Mouse (Mus musculus): ENCODE data around the gene Il13ra1. TPM values are rescaled to one million over a fixed set of nuclear protein-coding genes. Genes with fewer than 3 reads are reported as not detected.

Il13ra1 gene
- total RNA-seq, 2 experiments from 2014 or later = 1.6 to 1.8 TPM

DNA sequence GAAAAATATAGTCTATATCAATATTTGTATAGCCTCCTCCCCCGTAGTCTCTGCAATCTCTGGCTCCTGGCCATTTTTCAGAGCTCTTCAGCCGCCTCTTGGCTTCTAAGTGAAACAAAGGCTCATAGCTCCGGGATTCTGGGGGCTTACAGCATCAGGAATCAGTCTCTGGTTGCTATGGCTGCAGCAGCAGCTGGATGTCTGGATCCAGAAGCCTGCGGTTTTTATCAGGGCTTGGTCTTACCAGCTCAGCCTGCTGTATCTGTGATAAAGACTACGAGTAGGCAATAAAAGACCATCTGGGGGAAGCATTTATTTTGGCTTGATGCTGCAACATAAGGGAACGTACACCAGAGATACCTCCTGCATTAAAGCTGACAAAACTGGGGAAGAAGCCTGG lies 82.0 kb downstream of the Il13ra1 start:
- no peak for DNase-seq
- intact Hi-C loops (cut with DNase I) = no loop called here

DNA sequence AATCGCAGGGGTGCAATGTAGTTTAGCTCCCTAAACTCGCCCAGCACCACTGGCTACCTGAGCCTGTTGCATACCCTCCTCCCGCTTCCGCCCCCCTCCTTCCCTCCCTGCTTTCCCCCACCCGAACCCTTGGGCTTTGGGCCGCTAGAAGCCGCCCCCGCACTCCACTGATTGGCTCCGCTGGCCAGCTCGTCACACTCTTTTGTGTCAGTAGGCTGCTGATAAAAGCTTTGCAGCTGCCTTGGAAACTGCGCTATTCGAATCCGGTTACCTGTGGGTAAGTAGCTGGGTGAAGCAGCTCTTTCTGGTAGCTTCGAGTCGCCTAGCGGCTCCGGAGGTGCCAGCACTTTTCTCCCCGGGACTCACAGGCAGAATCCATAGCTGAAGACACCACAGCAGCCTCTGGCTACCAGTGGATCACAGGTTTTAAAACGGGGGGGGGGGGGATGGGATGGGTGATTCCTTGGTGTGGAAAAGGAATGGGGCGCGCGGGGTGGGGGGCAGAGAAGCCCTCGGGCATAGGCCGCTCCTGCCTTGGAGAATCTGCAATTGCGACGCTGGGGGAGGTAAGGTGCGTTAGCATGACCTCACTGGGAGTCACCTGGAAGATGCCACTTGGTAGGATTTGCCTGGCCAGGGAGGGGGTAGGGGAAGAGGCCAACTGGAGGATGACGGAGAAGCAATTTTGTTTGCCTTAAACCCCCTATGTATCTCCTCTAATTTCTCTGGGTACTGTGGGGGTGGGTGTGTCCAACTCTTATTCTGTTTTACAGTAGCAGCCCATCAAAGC lies 84.0 kb downstream of the Il13ra1 start, which contains the start of gene Zcchc12:
TSS of gene Zcchc12 (plus strand) at position 169 of the 790 bp plus-strand sequence.
- no peak for DNase-seq
- intact Hi-C loops (cut with DNase I) = no loop called here

DNA sequence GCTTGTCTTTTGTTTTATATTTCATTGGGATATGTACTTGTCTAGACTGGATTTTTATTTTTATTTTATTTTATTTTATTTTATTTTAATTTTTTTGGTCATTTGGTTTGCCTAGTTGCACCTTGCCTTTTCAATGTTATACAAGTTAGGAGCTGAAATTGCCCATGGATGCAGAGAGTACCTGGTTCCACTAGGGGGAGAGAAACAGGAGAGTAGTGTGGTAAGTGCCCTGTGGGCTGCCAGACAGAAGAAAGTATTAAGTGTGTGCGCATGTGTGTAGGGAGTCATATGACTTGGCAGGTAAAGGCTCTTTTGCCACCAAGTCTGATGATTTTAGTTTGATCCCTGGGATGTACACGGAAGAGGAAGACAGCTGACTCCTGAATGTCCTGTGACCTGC lies 97.6 kb downstream of the Il13ra1 start:
- intact Hi-C loops (cut with DNase I) = no loop called here
- no peak for DNase-seq

DNA sequence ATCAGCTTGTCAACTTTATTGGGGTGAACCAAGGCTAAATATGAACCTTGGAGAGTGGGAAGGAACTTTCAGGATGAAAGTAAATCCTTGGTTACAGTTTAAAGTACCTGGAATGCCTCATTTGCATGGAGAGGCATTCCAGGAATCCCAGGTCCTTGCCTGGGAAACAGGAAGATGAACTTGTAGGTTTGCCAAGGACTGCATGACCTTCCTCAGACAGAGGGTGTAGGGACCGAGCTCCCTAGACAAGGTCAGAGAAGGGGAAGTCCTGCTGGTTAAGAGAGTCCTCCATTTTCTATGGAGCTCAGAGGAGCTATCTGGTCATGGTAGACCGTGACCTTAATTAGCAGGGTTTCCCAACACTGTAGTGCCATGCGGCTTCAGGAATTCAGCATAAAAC lies 99.3 kb downstream of the Il13ra1 start:
- intact Hi-C loops (cut with DNase I) = no loop called here
- DNase-seq = no peak

Other genes with a start within 250 kb of the Il13ra1 start
- 1 to 10 TPM; 2.9 to 3.1 TPM for gene Dock11, start 223.3 kb upstream of the Il13ra1 start, total RNA-seq (2021)
- gene Zcchc12, start 83.8 kb downstream of the Il13ra1 start, total RNA-seq (2021) = not detected
- 1 to 10 TPM; 1.2 to 2.0 TPM for gene Lonrf3, start 216.2 kb downstream of the Il13ra1 start, total RNA-seq (2021)

Data from gastrocnemius, postnatal 36 days (tissue).